Mouse (Mus musculus): ENCODE results near the gene Btbd16.

Gene Btbd16

GRCm38 (mm10) chr7:130818813-130819212 is 44.9 kb downstream of the Btbd16 start:
- DNase-seq (ENCODE audit: low spot score) = no peak

GRCm38 (mm10) chr7:130819624-130820023 is 45.8 kb downstream of the Btbd16 start:
- DNase-seq (ENCODE audit: low spot score) = no peak

GRCm38 (mm10) chr7:130823992-130824391 is 50.1 kb downstream of the Btbd16 start:
- DNase-seq (ENCODE audit: low spot score) = no peak

- DNase-seq (ENCODE audit: low spot score) = no peak
These were observed 52.5 kb downstream of the Btbd16 start for GRCm38 (mm10) chr7:130826343-130826742.

- no peak for DNase-seq (ENCODE audit: low spot score)
These were observed 53.6 kb downstream of the Btbd16 start for GRCm38 (mm10) chr7:130827431-130827830.

GRCm38 (mm10) chr7:130827844-130828403 is 54.1 kb downstream of the Btbd16 start:
- DNase-seq (ENCODE audit: low spot score) = no peak

GRCm38 (mm10) chr7:130828475-130828874 is 54.6 kb downstream of the Btbd16 start:
- DNase-seq (ENCODE audit: low spot score) = no peak

- no peak for DNase-seq (ENCODE audit: low spot score)
These were observed 57.7 kb downstream of the Btbd16 start for GRCm38 (mm10) chr7:130831586-130831985.

GRCm38 (mm10) chr7:130834299-130834698 is 60.4 kb downstream of the Btbd16 start:
- DNase-seq (ENCODE audit: low spot score) = no peak

GRCm38 (mm10) chr7:130834958-130835861 is 61.3 kb downstream of the Btbd16 start:
- no peak for DNase-seq (ENCODE audit: low spot score)

GRCm38 (mm10) chr7:130836066-130836465 is 62.2 kb downstream of the Btbd16 start:
- no peak for DNase-seq (ENCODE audit: low spot score)

- no peak for DNase-seq (ENCODE audit: low spot score)
These were observed 64.2 kb downstream of the Btbd16 start for GRCm38 (mm10) chr7:130837941-130838657.

- DNase-seq (ENCODE audit: low spot score) = no peak
These were observed 64.8 kb downstream of the Btbd16 start for GRCm38 (mm10) chr7:130838658-130839025.

GRCm38 (mm10) chr7:130839380-130840100 is 65.7 kb downstream of the Btbd16 start:
- DNase-seq (ENCODE audit: low spot score) = no peak

GRCm38 (mm10) chr7:130847164-130847718 is 73.4 kb downstream of the Btbd16 start:
- no peak for DNase-seq (ENCODE audit: low spot score)

- DNase-seq (ENCODE audit: low spot score) = no peak
These were observed 80.9 kb downstream of the Btbd16 start for GRCm38 (mm10) chr7:130854684-130855292.

- no peak for DNase-seq (ENCODE audit: low spot score)
These were observed 81.8 kb downstream of the Btbd16 start for GRCm38 (mm10) chr7:130855681-130856080.

GRCm38 (mm10) chr7:130857973-130858372 is 84.1 kb downstream of the Btbd16 start:
- no peak for DNase-seq (ENCODE audit: low spot score)

GRCm38 (mm10) chr7:130859926-130860325 is 86.1 kb downstream of the Btbd16 start:
- DNase-seq (ENCODE audit: low spot score) = no peak

GRCm38 (mm10) chr7:130860721-130861142 is 86.9 kb downstream of the Btbd16 start:
- DNase-seq (ENCODE audit: low spot score) = no peak

GRCm38 (mm10) chr7:130862501-130862900 is 88.6 kb downstream of the Btbd16 start:
- DNase-seq (ENCODE audit: low spot score) = no peak

All from spleen, adult 12 weeks (tissue).